Mouse (Mus musculus): ENCODE measurements around the gene Pnmt. TPM values are rescaled to one million over a fixed set of nuclear protein-coding genes. Genes with fewer than 3 reads are reported as not detected.

Gene Pnmt
- polyA plus RNA-seq, 1 experiment from 2014 or later: 0.49 TPM

DNA sequence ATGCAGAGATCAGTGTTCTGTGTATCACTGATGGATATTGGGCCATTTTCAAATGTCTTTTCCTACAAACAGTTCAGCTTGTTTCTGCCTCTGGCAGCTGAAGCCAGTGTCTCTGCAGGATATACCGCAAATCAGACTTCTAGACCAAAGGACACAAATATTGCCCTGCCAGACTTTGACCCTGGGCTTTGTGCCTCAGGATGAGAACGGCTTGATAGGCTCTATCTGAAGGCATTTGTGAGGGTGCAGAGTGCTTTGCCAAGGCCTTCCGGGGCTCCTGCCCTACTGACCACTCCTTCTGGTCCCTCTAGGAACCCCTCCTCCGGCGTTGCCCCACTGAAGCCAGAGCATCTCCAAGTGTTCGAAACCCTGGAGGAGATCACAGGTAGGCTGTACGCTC is 40.3 kb downstream of the Pnmt start:
- 95% methylated on average over 7 of the region's 7 CpGs for WGBS
- H3K36me3 ChIP-seq (ENCODE audit: control insufficient read depth, insufficient read depth, low read length): peaks cover 96% of the 10 kb centered on the region
- no peak for ATAC-seq (ENCODE audit: low read depth)

DNA sequence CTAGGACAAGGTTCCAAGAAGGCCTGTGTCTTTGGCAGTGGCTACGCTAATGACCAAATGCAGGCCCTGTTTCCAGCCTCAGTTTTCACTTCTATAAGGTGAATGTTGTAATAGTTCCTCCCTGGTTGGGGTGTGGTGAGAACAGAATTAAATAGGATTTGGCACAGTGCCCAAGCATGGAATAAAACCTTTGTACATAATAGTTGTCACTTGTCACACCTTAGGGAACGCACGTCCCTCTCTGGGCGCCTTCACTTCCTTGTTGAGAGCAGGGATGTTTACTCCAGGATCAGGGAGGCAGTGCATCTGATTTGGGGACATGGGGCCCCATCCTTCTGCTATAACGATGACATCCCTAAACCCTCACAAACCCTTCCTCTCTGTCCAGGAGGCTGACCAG is 42.2 kb downstream of the Pnmt start:
- Histone ChIP-seq H3K4me3 (ENCODE audit: low read depth, low read length) (no peak overlapping the region), H3K9me3 (ENCODE audit: control insufficient read depth, low read length) (no peaks in the 10 kb centered on the region), H3K9ac (ENCODE audit: low read depth, low read length) (no peak overlapping the region), H3K4me2 (ENCODE audit: low read depth, low read length) (no peak overlapping the region), H3K4me1 (ENCODE audit: control insufficient read depth, insufficient read depth, low read length) (no peaks in the 10 kb centered on the region), H3K27me3 (replicated peaks; ENCODE audit: control insufficient read depth, insufficient read depth, low read length) (no peaks in the 10 kb centered on the region), H3K27ac (replicated peaks; ENCODE audit: low read depth, low read length) (no peak overlapping the region), H3K36me3 (ENCODE audit: control insufficient read depth, insufficient read depth, low read length) (peaks cover 94% of the 10 kb centered on the region)
- ATAC-seq (ENCODE audit: low read depth): peak; percentile 39; the same call in 1 of the 2 replicates
- peak; percentile 75 for DNase-seq (ENCODE audit: low spot score)
- WGBS: 79% methylated on average over 5 of the region's 5 CpGs

More for the DNA sequence above, 40.3 kb downstream of the Pnmt start:
- Histone ChIP-seq H3K4me1 (ENCODE audit: control insufficient read depth, insufficient read depth, low read length) (no peaks in the 10 kb centered on the region), H3K4me3 (ENCODE audit: low read depth, low read length) (no peak overlapping the region), H3K9ac (ENCODE audit: low read depth, low read length) (no peak overlapping the region), H3K9me3 (ENCODE audit: control insufficient read depth, low read length) (no peaks in the 10 kb centered on the region), H3K27ac (replicated peaks; ENCODE audit: low read depth, low read length) (no peak overlapping the region), H3K27me3 (replicated peaks; ENCODE audit: control insufficient read depth, insufficient read depth, low read length) (no peaks in the 10 kb centered on the region), H3K4me2 (ENCODE audit: low read depth, low read length) (no peak overlapping the region)
- DNase-seq (ENCODE audit: low spot score): no peak

DNA sequence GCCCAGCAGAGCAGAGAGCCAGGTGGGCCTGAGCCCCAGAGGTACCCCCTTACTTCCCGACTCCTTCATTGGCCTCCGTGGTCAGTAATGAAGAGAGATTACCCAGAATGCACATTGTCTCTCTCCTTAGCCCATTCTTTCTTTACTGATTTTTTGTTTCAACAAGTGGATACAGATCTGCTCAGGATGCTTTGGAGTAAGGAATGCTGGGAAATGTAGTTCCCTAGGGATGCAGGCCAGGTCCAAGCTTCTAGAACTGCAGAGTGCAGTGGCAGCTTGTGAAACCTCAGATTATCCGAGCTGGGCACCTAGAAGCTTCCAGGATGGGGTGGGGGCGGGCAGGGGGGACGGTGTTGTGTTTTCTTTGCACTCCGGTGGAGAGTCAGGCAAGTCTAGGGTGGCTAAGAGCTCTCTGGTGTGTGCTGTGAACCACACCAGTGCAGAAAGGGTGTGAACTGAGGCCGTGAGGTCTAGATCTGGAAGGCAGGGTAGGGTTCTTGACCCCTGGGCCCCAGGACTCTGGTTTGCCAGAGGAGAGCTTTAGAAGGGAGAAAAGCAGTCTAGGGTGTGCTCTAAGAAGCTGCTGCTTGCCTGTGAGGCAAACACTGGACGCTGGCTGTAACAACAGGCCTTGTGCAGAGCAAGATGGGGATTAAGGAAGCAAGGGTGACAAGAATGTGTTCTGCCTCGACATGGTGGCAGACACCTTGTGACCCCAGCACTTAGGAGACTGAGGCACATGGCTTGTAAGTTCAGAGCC is 45.7 kb downstream of the Pnmt start:
- Histone ChIP-seq H3K36me3 (ENCODE audit: control insufficient read depth, insufficient read depth, low read length) (peaks cover 97% of the 10 kb centered on the region), H3K4me2 (ENCODE audit: low read depth, low read length) (no peak overlapping the region), H3K9ac (ENCODE audit: low read depth, low read length) (no peak overlapping the region), H3K4me3 (ENCODE audit: low read depth, low read length) (no peak overlapping the region), H3K4me1 (ENCODE audit: control insufficient read depth, insufficient read depth, low read length) (no peaks in the 10 kb centered on the region), H3K27me3 (replicated peaks; ENCODE audit: control insufficient read depth, insufficient read depth, low read length) (no peaks in the 10 kb centered on the region), H3K9me3 (ENCODE audit: control insufficient read depth, low read length) (no peaks in the 10 kb centered on the region), H3K27ac (replicated peaks; ENCODE audit: low read depth, low read length) (no peak overlapping the region)
- ATAC-seq (ENCODE audit: low read depth) (no peak), DNase-seq (ENCODE audit: low spot score) (no peak)
- 79% methylated on average over 9 of the region's 9 CpGs for WGBS

DNA sequence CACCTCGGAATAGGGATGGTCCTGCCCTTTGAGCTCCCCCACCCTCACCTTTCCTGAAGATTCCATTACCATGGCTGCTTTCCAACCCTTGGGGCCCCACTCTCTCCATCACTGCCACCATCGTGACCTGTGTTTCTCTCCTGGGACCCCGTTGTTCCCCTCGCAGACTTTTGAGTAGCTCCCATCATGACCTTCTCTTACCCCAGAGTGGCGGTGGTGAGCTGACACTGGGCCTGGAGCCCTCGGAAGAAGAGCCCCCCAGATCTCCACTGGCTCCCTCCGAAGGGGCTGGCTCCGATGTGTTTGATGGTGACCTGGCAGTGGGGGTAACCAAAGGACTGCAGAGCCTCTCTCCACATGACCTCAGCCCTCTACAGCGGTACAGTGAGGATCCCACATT is 49.5 kb downstream of the Pnmt start:
- H3K9ac ChIP-seq (ENCODE audit: low read depth, low read length): no peak overlapping the region

GRCm38 (mm10) chr11:98437441-98437840 is 51.2 kb downstream of the Pnmt start:
- peaks cover 49% of the 10 kb centered on the region for H3K36me3 ChIP-seq (ENCODE audit: control insufficient read depth, insufficient read depth, low read length)
- DNase-seq (ENCODE audit: low spot score): no peak

More for the DNA sequence above, 49.5 kb downstream of the Pnmt start:
- Histone ChIP-seq H3K4me3 (ENCODE audit: low read depth, low read length) (no peak overlapping the region), H3K9me3 (ENCODE audit: control insufficient read depth, low read length) (no peaks in the 10 kb centered on the region), H3K27ac (replicated peaks; ENCODE audit: low read depth, low read length) (no peak overlapping the region), H3K36me3 (ENCODE audit: control insufficient read depth, insufficient read depth, low read length) (peaks cover 66% of the 10 kb centered on the region), H3K4me1 (ENCODE audit: control insufficient read depth, insufficient read depth, low read length) (no peaks in the 10 kb centered on the region), H3K4me2 (ENCODE audit: low read depth, low read length) (no peak overlapping the region), H3K27me3 (replicated peaks; ENCODE audit: control insufficient read depth, insufficient read depth, low read length) (no peaks in the 10 kb centered on the region)
- ATAC-seq (ENCODE audit: low read depth) (no peak), DNase-seq (ENCODE audit: low spot score) (no peak)
- WGBS: 92% methylated on average over 9 of the region's 9 CpGs

More at GRCm38 (mm10) chr11:98437441-98437840, 51.2 kb downstream of the Pnmt start:
- ATAC-seq (ENCODE audit: low read depth): no peak
- H3K4me2 ChIP-seq (ENCODE audit: low read depth, low read length): no peak overlapping the region
- WGBS: 88% methylated on average over 6 of the region's 6 CpGs
- H3K27ac ChIP-seq (replicated peaks; ENCODE audit: low read depth, low read length): no peak overlapping the region
- no peak overlapping the region for H3K9ac ChIP-seq (ENCODE audit: low read depth, low read length)
- H3K9me3 ChIP-seq (ENCODE audit: control insufficient read depth, low read length): no peaks in the 10 kb centered on the region
- no peak overlapping the region for H3K4me3 ChIP-seq (ENCODE audit: low read depth, low read length)
- H3K4me1 ChIP-seq (ENCODE audit: control insufficient read depth, insufficient read depth, low read length): no peaks in the 10 kb centered on the region
- no peaks in the 10 kb centered on the region for H3K27me3 ChIP-seq (replicated peaks; ENCODE audit: control insufficient read depth, insufficient read depth, low read length)

Other genes starting within 250 kb of the Pnmt start
- gene Fbxl20, start 236.0 kb upstream of the Pnmt start, polyA plus RNA-seq (2014; fragmentation: Nextera tagmentation; extraction: Ambion mirVana): 10.1 and 17.6 TPM in 2 replicates
- 46.6 and 51.0 TPM in 2 replicates for gene Med1, start 193.2 kb upstream of the Pnmt start, polyA plus RNA-seq (2014; fragmentation: Nextera tagmentation; extraction: Ambion mirVana)
- gene Cdk12, start 183.4 kb upstream of the Pnmt start, polyA plus RNA-seq (2014; fragmentation: Nextera tagmentation; extraction: Ambion mirVana): 9.8 and 11.1 TPM in 2 replicates
- gene Neurod2, start 56.8 kb upstream of the Pnmt start, polyA plus RNA-seq (2014; fragmentation: Nextera tagmentation; extraction: Ambion mirVana): 0.10 TPM in 1 of 2 replicates, not detected in the other
- 4.1 and 5.1 TPM in 2 replicates for gene Ppp1r1b, start 38.0 kb upstream of the Pnmt start, polyA plus RNA-seq (2014; fragmentation: Nextera tagmentation; extraction: Ambion mirVana)
- gene Stard3, start 28.1 kb upstream of the Pnmt start, polyA plus RNA-seq (2014; fragmentation: Nextera tagmentation; extraction: Ambion mirVana): 31.0 and 32.8 TPM in 2 replicates
- 22.8 and 27.7 TPM in 2 replicates for gene Tcap, start 2.6 kb upstream of the Pnmt start, polyA plus RNA-seq (2014; fragmentation: Nextera tagmentation; extraction: Ambion mirVana)
- gene Pgap3, start 14.0 kb downstream of the Pnmt start, polyA plus RNA-seq (2014; fragmentation: Nextera tagmentation; extraction: Ambion mirVana): 9.3 and 10.5 TPM in 2 replicates
- gene Erbb2, start 26.0 kb downstream of the Pnmt start, polyA plus RNA-seq (2014; fragmentation: Nextera tagmentation; extraction: Ambion mirVana): 48.3 and 54.8 TPM in 2 replicates
- 92.4 and 102 TPM in 2 replicates for gene Mien1, start 52.5 kb downstream of the Pnmt start, polyA plus RNA-seq (2014; fragmentation: Nextera tagmentation; extraction: Ambion mirVana)
- 8.3 and 8.8 TPM in 2 replicates for gene Grb7, start 59.9 kb downstream of the Pnmt start, polyA plus RNA-seq (2014; fragmentation: Nextera tagmentation; extraction: Ambion mirVana)
- 0.18 and 0.21 TPM in 2 replicates for gene Ikzf3, start 159.6 kb downstream of the Pnmt start, polyA plus RNA-seq (2014; fragmentation: Nextera tagmentation; extraction: Ambion mirVana)
- 0.21 TPM in 1 of 2 replicates, not detected in the other for gene Zpbp2, start 164.6 kb downstream of the Pnmt start, polyA plus RNA-seq (2014; fragmentation: Nextera tagmentation; extraction: Ambion mirVana)
- 12.6 and 13.6 TPM in 2 replicates for gene Ormdl3, start 200.9 kb downstream of the Pnmt start, polyA plus RNA-seq (2014; fragmentation: Nextera tagmentation; extraction: Ambion mirVana)
- not detected in 2 replicates for gene Lrrc3c, start 211.8 kb downstream of the Pnmt start, polyA plus RNA-seq (2014; fragmentation: Nextera tagmentation; extraction: Ambion mirVana)
- 0.54 and 0.75 TPM in 2 replicates for gene Gm12355, start 239.2 kb downstream of the Pnmt start, polyA plus RNA-seq (2014; fragmentation: Nextera tagmentation; extraction: Ambion mirVana)
- gene Gsdma3, start 239.9 kb downstream of the Pnmt start, polyA plus RNA-seq (2014; fragmentation: Nextera tagmentation; extraction: Ambion mirVana): not detected in 2 replicates

Measured in embryonic facial prominence, embryonic 14.5 days (tissue).